Mouse (Mus musculus): ENCODE results near the gene Plxna4.

Gene Plxna4

GRCm38 (mm10) chr6:32588056-32588671, at the start of gene Plxna4:
Gene Plxna4 (minus strand): TSS chr6:32588192.
- peak; percentile 71 to 74 for DNase-seq (ENCODE audit: low spot score in 2 of 2)

- DNase-seq (ENCODE audit: low spot score in 2 of 2): no peak
Observed at GRCm38 (mm10) chr6:32637568-32638183, 49.7 kb upstream of the Plxna4 start.

DNA sequence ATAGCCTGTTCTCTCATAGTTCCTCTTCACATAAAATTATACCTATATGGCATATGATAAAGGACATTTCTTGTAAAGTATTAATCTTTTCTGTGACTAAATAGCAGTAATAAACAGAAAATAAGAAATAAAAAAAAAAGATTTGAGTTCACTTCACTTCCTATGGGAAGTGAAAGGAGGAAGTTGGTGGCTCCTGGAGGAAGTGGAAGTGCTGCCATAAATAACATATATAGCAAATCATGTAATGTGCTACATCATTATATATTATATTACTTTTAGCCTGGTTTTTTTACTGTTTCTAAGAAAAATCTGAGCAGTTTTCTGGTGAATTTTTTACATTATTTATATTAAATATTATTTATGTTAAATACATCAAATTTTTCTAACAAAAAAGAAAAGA, 22.7 kb upstream of the Plxna4 start:
- no peak for DNase-seq (ENCODE audit: low spot score in 2 of 2)

- DNase-seq (ENCODE audit: low spot score in 2 of 2): no peak
Observed at GRCm38 (mm10) chr6:32606787-32607186, 18.8 kb upstream of the Plxna4 start.

GRCm38 (mm10) chr6:32605581-32605980, 17.6 kb upstream of the Plxna4 start:
- DNase-seq (ENCODE audit: low spot score in 2 of 2): no peak

- DNase-seq (ENCODE audit: low spot score in 2 of 2): peak; percentile 48 to 77
Observed at GRCm38 (mm10) chr6:32604901-32605300, 16.9 kb upstream of the Plxna4 start.

DNA sequence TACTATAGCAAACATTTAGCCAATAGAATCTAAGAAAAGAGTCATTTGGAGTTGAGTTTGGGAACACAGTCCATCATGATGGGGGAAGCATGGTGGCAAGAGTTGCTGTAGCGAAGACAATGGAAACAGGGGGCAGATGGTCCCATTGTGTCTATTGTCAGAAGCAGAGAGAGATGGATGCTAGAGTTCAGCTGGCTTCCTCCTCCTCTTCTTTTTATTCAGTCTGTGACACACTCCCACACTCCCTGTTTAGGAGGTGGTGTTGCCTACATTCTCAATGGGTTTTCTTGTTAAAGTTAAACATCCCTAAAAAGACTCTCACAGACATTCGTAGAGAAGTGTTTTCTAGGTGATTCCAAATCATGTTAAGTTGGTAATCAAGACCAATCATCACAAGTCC, 14.1 kb upstream of the Plxna4 start:
- no peak for DNase-seq (ENCODE audit: low spot score in 2 of 2)

DNA sequence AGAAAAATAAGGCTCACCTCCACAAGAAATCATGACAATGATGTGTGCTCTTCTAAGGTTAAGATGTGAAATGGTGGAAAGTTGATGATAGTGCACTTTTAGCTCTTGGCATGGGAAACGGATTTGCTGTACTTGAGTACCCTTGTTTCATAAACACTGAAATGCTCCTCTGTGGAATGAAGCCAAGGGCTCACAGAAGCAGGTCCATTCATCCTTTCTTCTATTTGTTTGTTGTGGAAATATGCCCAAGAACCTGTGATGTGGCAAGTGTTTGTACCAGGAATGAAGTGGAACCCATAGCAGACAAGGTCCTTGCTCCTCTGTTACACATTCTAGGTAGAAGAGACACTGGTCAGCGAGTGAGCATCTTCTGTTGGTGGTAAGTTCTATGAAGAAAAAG, 13.3 kb upstream of the Plxna4 start:
- no peak for DNase-seq (ENCODE audit: low spot score in 2 of 2)

DNA sequence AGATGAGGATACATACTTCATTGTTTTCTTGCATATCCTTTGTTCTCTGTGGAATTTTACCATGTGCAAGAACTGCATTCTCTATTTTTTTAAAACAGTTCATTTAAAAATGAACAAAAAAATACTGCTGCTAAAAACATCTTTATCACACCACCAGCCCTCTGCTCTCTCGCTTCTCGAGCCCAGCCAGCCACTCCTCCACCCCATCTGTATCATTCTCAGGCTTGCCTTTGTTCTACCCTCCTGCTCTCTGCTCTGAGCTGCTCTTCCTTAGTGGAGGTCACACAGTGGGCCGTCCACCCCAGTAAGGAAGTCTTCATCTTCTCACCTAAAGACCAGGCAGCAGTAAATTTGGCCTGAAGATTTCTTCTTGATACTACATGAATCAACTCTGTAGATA, 7.6 kb upstream of the Plxna4 start:
- DNase-seq (ENCODE audit: low spot score in 2 of 2): peak in 1 of 2 experiments; percentile 47

DNA sequence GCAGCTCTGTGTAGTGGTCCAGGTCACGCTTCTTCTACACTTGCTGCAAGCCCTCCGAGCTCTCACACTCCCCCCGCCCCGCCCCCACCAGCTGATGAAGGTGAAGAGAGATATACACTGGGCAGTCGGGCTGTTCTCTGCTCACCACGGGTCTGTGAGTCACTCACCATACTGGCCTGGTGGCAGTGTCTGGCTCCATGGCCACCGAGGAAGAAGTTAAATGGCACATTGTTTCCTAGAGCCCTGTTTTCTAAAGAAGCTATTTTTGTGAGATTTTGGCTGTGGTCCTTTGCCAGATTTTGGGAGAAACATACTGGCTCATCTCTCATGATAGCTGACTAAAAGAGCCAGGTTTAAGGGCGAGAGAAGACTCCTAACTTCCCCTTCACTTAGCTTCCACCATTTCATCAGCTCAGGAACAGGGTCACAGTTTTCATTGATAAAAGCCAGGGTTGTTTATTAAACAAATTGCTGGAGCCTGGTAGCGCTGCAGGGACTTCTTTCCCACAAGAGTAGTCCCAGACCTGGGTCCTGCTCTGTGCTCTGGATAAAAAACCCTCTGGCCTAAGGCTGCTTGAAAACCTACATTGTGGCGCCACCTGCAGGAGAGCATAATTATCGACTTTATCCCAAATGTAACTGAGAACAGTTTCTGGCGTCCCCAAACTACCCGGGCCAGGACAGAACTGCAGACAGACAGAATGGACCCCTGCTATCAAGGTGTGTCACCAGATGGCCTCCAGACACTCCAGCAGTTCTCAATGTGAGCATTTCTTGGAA, 3.2 kb upstream of the Plxna4 start:
- DNase-seq (ENCODE audit: low spot score in 2 of 2): peak; percentile 51 to 60

- DNase-seq (ENCODE audit: low spot score in 2 of 2): no peak
Observed at GRCm38 (mm10) chr6:32589632-32590031, 1.6 kb upstream of the Plxna4 start.

DNA sequence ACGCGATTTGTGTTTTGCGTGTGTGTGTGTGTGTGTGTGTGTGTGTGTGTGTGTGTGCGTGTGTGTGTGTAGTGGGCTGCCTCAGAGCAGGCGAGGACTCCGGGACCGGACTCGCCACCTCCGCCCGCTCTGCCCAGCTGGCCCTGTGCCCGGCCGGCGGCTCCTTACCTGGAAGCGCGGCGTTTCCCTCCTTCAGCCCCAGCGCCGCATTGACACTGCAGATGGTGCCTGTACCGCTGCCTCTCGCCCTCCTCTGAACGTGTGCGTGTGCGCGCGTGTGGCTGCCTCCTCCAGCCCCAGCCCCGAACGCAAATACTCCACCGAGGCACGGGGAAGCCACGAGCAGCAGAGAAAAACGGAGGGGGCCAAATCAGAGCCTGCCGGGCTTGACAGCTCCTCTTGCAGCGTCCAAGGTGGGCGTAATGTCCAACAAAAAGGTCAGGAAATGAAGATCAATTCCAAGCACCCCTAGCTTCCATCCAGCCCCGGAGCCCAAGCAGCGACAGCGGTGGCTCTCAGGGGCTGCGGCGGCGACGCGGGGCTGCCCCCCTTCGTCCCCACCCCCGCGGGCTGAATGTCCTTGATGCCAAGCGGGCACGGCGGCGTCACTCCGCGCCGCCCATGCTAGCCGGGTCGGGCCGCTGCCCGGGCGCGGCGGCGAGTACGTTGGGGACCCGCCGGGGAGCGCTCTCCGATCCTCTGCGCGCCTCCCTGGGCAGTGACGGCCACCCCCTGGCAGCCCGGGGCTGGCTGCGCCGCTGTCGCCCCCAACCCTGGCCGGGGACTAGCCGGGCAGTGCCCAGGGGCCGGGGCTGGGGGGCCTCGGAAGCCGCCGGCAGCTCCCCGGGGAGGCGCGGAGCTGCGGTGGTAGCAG, 619 bp downstream of the Plxna4 start:
- peak; percentile 65 to 68 for DNase-seq (ENCODE audit: low spot score in 2 of 2)

DNA sequence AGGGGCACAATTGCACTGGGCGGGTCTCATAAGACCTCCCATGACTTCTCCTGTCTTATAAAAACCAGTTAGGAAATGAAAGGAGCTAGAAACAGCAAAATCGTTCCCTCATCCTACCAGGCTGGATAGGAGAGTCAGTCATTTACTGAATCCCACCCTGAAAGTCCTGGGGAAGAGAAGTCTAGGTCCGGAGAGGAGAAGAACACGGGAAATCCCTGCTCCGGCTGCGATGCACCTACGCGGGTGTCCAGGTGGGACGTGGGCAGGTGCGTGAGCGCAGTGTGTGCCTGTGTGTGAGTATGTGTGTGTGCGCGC, 1.2 kb downstream of the Plxna4 start:
- DNase-seq (ENCODE audit: low spot score in 2 of 2): no peak

- peak; percentile 52 to 66 for DNase-seq (ENCODE audit: low spot score in 2 of 2)
Observed at GRCm38 (mm10) chr6:32586390-32586789, 1.6 kb downstream of the Plxna4 start.

DNA sequence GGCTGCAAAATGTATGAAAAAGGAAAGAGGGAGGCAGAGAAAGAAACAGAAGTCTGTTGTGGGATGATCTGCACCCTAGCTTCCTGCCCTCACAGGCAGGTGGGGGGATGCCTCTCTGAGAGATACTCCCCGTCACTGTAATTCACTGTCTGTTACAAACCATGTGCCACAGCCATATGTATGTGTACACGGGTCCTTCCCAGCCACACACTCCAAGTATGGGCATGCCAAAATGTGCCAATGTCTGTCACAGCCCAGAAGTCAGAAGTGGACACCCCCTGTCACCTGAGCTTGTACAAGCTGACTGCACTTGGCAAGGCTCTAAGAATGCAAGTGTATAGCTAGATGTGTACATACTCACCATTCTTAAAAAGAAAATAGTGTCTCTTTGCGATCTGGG, 2.8 kb downstream of the Plxna4 start:
- no peak for DNase-seq (ENCODE audit: low spot score in 2 of 2)

DNA sequence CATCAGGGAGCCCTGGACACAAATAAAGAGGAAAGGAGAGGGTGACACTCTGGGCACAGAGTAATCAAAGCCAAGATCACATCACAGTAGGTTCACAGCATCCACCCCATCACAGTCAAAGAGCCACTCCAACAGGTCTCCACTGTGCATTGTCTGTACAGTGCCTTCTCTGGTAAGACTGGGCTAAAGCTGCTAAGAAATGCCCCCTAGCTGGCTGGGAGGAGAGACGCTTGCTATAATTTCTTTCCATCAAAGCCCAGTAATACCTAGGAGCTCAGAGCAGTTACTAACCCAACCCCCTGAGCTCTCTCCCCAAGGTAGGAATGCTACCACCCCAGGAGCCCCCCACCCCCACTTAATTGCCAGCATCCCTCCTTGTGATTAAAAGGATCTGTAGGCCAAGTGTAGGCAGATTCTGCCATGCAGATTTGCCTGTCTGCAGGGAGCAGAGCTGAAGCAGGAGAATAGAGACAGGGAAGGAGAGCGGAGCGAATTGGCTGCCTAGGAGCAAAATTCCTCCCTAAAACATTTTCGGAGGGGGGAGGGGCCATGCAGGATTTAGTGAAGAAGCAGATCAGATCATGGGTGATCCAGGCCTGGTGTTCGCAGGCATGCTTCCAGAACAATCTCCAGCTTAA, 3.6 kb downstream of the Plxna4 start:
- no peak for DNase-seq (ENCODE audit: low spot score in 2 of 2)

- DNase-seq (ENCODE audit: low spot score in 2 of 2): peak in 1 of 2 experiments; percentile 25
Observed at GRCm38 (mm10) chr6:32583582-32583981, 4.4 kb downstream of the Plxna4 start.

DNA sequence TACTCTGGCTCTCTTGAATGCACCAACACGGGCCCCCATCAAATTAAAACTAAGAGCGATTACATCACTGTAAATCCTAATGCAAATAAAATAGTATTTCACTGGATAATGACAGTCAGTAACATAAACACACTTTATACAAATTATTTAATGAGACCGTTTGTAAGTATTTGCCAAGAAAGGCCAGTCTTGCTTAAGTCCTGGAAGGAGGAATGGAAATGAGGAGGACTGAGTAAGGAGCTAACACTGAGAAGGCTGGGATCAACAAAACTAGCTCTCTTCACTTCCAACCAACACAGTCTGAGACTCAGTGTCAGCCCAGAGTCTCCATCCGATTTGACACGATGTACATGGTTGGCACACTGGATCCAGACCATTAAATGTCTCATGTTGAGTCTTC, 16.5 kb downstream of the Plxna4 start:
- no peak for DNase-seq (ENCODE audit: low spot score in 2 of 2)

GRCm38 (mm10) chr6:32570445-32570844, 17.5 kb downstream of the Plxna4 start:
- DNase-seq (ENCODE audit: low spot score in 2 of 2): no peak

GRCm38 (mm10) chr6:32569919-32570318, 18.1 kb downstream of the Plxna4 start:
- no peak for DNase-seq (ENCODE audit: low spot score in 2 of 2)

DNA sequence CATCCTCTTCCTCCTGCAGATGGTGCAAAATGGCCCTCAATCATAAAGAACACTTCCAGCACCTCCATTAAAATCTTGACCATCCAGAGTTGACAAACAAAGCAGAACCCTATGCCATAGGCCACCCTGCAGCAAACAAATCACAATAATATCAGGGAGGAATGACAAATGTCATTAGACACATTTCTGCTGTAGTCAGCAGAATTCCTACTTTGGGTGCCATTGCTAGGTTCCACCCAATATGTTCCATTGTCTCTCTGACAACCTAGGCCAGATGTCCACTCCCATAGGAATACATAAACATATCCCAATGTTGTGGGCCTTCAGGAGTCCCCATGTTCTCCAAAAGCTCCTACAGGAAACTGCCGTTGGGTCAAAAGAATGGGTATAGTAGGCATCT, 41.1 kb downstream of the Plxna4 start:
- DNase-seq (ENCODE audit: low spot score in 2 of 2): no peak

- DNase-seq (ENCODE audit: low spot score in 2 of 2): no peak
Observed at GRCm38 (mm10) chr6:32544021-32544420, 44.0 kb downstream of the Plxna4 start.
